Mouse (Mus musculus) intestine, embryonic 14.5 days (tissue): ENCODE results near the gene Scn10a. TPM values are rescaled to one million over a fixed set of nuclear protein-coding genes. Genes with fewer than 3 reads are reported as not detected.

Source experiments
- ATAC-seq: fragments of 200-750 bp; cut with Nextera tagmentation; replicated peaks from 2 replicates; pipeline ENCODE4 v1.8.0; 2017; ENCODE audit warnings: low read depth, moderate number of reproducible peaks, moderate TSS enrichment, moderate library complexity; ENCODE audit not compliant: low FRiP score, low TSS enrichment
- DNase-seq: peaks from one replicate; pipeline ENCODE4 v3.0.0-alpha.2; 2018; ENCODE audit warnings: low spot score
- H3K27ac ChIP-seq: fragments of 300-500 bp; sonication (generic); 2 replicates; pipeline ENCODE4 v1.5.1; 2014; ENCODE audit warnings: low read depth, mild to moderate bottlenecking, control low read depth
- H3K27me3 ChIP-seq: fragments of 300-500 bp; sonication (generic); replicated peaks from 2 replicates; pipeline ENCODE4 v1.6.1; 2014; ENCODE audit warnings: low read length, control low read depth; ENCODE audit not compliant: control insufficient read depth, insufficient read depth
- H3K36me3 ChIP-seq: fragments of 300-500 bp; sonication (generic); 2 replicates; pipeline ENCODE4 v1.6.1; 2014; ENCODE audit warnings: low read length, control low read depth; ENCODE audit not compliant: control insufficient read depth, insufficient read depth
- H3K4me1 ChIP-seq: fragments of 300-500 bp; sonication (generic); replicated peaks from 2 replicates; pipeline ENCODE4 v1.6.1; 2014; ENCODE audit warnings: low read length, control low read depth, mixed read lengths; ENCODE audit not compliant: control insufficient read depth, insufficient read depth
- H3K4me2 ChIP-seq: fragments of 300-500 bp; sonication (generic); 2 replicates; pipeline ENCODE4 v1.6.1; 2014; ENCODE audit warnings: low read length
- H3K4me3 ChIP-seq: fragments of 300-500 bp; sonication (generic); 2 replicates; pipeline ENCODE4 v1.5.1; 2014; ENCODE audit warnings: low read depth, low read length, control low read depth, mixed read lengths
- H3K9ac ChIP-seq: fragments of 300-500 bp; sonication (generic); 2 replicates; pipeline ENCODE4 v1.6.1; 2014; ENCODE audit warnings: mild to moderate bottlenecking, low read length
- H3K9me3 ChIP-seq: fragments of 300-500 bp; sonication (generic); 2 replicates; pipeline ENCODE4 v1.6.1; 2016; ENCODE audit warnings: low read length, control low read depth; ENCODE audit not compliant: control insufficient read depth
- WGBS: fragments of 180-500 bp; shearing (Covaris S2); extraction: QIAGEN DNeasy Blood & Tissue Kit; methylation state at CpG from one replicate; pipeline ENCODE4 v1.1.7; 2014; 5-methylcytosine and 5-hydroxymethylcytosine counted together
- polyA plus RNA-seq: library from polyadenylated mRNA; unstranded; fragments of >200 nt; fragmentation: Nextera tagmentation; extraction: Ambion mirVana; gene quantifications from 2 replicates; pipeline ENCODE4 v1.2.1, GENCODE M21; 2014

Gene Scn10a
- polyA plus RNA-seq, 1 experiment from 2014 or later = not detected

GRCm38 (mm10) chr9:119563617-119564016, 155.5 kb downstream of the Scn10a start:
- H3K9me3 ChIP-seq = no peaks in the 10 kb centered on the region
- DNase-seq (no peak), ATAC-seq (no peak)
- H3K36me3 ChIP-seq = no peaks in the 10 kb centered on the region
- no peak overlapping the region for H3K4me2 ChIP-seq
- no peak overlapping the region for H3K27ac ChIP-seq
- no peak overlapping the region for H3K4me3 ChIP-seq
- no peak overlapping the region for H3K9ac ChIP-seq
- H3K27me3 ChIP-seq = 0 out of 2 replicates have a peak, but pooled peaks cover 5% of the 10 kb centered on the region
- no peaks in the 10 kb centered on the region; the same call in 1 of the 2 replicates for H3K4me1 ChIP-seq
- WGBS = 69% methylated on average over 6 of the region's 6 CpGs

GRCm38 (mm10) chr9:119562256-119562655, 156.9 kb downstream of the Scn10a start:
- 66% methylated on average over 12 of the region's 12 CpGs for WGBS
- no peak for DNase-seq
- H3K4me2 ChIP-seq = no peak overlapping the region

GRCm38 (mm10) chr9:119561746-119562145, 157.4 kb downstream of the Scn10a start:
- 0 out of 2 replicates have a peak, but pooled peaks cover 5% of the 10 kb centered on the region for H3K27me3 ChIP-seq
- no peak overlapping the region for H3K4me2 ChIP-seq
- no peak overlapping the region for H3K9ac ChIP-seq
- WGBS = 69% methylated on average over 8 of the region's 8 CpGs
- no peak for DNase-seq
- H3K4me1 ChIP-seq = no peaks in the 10 kb centered on the region; the same call in 1 of the 2 replicates
- no peaks in the 10 kb centered on the region for H3K36me3 ChIP-seq
- no peak overlapping the region for H3K27ac ChIP-seq
- ATAC-seq = no peak
- no peaks in the 10 kb centered on the region for H3K9me3 ChIP-seq
- no peak overlapping the region for H3K4me3 ChIP-seq

More at GRCm38 (mm10) chr9:119562256-119562655, 156.9 kb downstream of the Scn10a start:
- H3K27me3 ChIP-seq = 0 out of 2 replicates have a peak, but pooled peaks cover 5% of the 10 kb centered on the region
- no peaks in the 10 kb centered on the region; the same call in 1 of the 2 replicates for H3K4me1 ChIP-seq
- no peak for ATAC-seq
- H3K36me3 ChIP-seq = no peaks in the 10 kb centered on the region
- no peaks in the 10 kb centered on the region for H3K9me3 ChIP-seq
- no peak overlapping the region for H3K27ac ChIP-seq
- H3K4me3 ChIP-seq = no peak overlapping the region
- no peak overlapping the region for H3K9ac ChIP-seq

GRCm38 (mm10) chr9:119559537-119560276, 159.4 kb downstream of the Scn10a start:
- no peak for ATAC-seq
- no peak overlapping the region for H3K27ac ChIP-seq
- no peaks in the 10 kb centered on the region for H3K36me3 ChIP-seq
- no peaks in the 10 kb centered on the region for H3K27me3 ChIP-seq
- WGBS = 57% methylated on average over 16 of the region's 16 CpGs
- H3K4me3 ChIP-seq = no peak overlapping the region
- H3K9ac ChIP-seq = no peak overlapping the region
- no peak overlapping the region for H3K4me2 ChIP-seq
- H3K4me1 ChIP-seq = no peaks in the 10 kb centered on the region; the same call in 1 of the 2 replicates
- no peaks in the 10 kb centered on the region for H3K9me3 ChIP-seq
- DNase-seq = no peak

Other genes with a start within 250 kb of the Scn10a start
- 0.55 and 0.69 TPM in 2 replicates for gene Scn5a, start 140.3 kb downstream of the Scn10a start, polyA plus RNA-seq
- gene Scn11a, start 106.1 kb upstream of the Scn10a start, polyA plus RNA-seq = 0.04 and 0.05 TPM in 2 replicates
- gene Wdr48, start 175.6 kb upstream of the Scn10a start, polyA plus RNA-seq = 49.0 and 51.7 TPM in 2 replicates
- gene Gorasp1, start 218.2 kb upstream of the Scn10a start, polyA plus RNA-seq = 24.2 and 32.1 TPM in 2 replicates
- 0.07 and 0.09 TPM in 2 replicates for gene Ttc21a, start 218.3 kb upstream of the Scn10a start, polyA plus RNA-seq